Mouse (Mus musculus): Measurements from ENCODE around the gene Dusp22.

DNA sequence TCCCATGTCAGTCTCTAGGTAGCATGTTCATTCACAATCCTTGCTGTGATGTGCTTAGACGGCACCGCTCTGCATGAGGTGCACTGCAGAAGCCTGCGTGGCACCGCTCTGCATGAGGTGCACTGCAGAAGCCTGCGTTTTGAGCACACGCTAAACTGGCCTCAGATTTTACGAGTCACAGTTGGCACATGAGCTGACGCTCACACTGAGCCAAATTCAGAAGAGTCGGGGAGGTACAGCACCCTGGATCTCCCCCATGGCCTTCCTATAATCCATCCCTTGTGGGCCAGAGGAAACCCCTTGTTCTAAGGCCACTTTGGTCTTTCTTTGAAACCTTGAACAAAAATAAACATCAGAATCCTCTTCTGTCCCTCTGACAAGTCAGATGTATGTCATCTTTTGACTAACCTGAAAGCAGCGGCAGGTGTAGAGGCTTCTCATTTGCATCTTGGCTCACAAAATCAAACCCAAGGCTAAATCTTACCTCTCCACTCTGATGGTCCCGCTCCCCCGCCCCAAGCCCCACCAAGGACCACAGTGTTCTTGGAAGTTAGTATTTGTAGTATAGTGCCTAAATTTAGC lies 28.3 kb downstream of the Dusp22 start:
- TF ChIP-seq CTCF (IDR thresholded peaks at IDR 0.05; ENCODE audit: extremely low read depth, insufficient read length, insufficient replicate concordance, low read depth, low read length) (no peak), POLR2A (IDR thresholded peaks at IDR 0.05; ENCODE audit: low read depth, low read length) (no peak)

All from small intestine, adult 2 months (tissue).